Mouse (Mus musculus) CH12.LX (cell line): Measurements from ENCODE around the gene Cx3cr1. TPM values are rescaled to one million over a fixed set of nuclear protein-coding genes. Genes with fewer than 3 reads are reported as not detected.
A peak's percentile ranks its signal among the peaks of the same experiment; 100 is the strongest.

Experiments
- DNase-seq: peaks from one replicate; pipeline ENCODE4 v3.0.0-alpha.2; 2013; ENCODE audit errors: extremely low read depth
- H3K27ac ChIP-seq: 2 replicates; pipeline ENCODE4 v1.5.1; 2012; ENCODE audit warnings: low read depth, mild to moderate bottlenecking, control low read depth, moderate library complexity; ENCODE audit not compliant: insufficient read depth
- H3K27me3 ChIP-seq: replicated peaks from 2 replicates; pipeline ENCODE3; 2012; ENCODE audit warnings: inconsistent platforms
- H3K36me3 ChIP-seq, 2 experiments: replicated peaks in 1 of 2; 2 replicates each; pipeline versions ENCODE3 to v1.6.1; 2012; ENCODE audit warnings: inconsistent platforms in 1 of 2, low read length in 1 of 2, mild to moderate bottlenecking in 1 of 2, mixed read lengths in 1 of 2, moderate library complexity in 1 of 2; ENCODE audit not compliant: control insufficient read depth in 1 of 2, insufficient read depth in 1 of 2
- H3K4me1 ChIP-seq, 2 experiments: 2 replicates each; pipeline ENCODE4 v1.6.1; 2012; ENCODE audit warnings: inconsistent platforms in 1 of 2, moderate library complexity in 1 of 2; ENCODE audit not compliant: insufficient read depth in 2 of 2, control insufficient read depth in 1 of 2
- H3K4me2 ChIP-seq: 2 replicates; pipeline ENCODE4 v1.6.1; 2012; ENCODE audit warnings: low read depth, mild to moderate bottlenecking, control low read depth; ENCODE audit not compliant: poor library complexity, insufficient read depth, severe bottlenecking
- H3K4me3 ChIP-seq, 3 experiments: fragments of 150-350 bp in 1 of 3; sonication (generic) in 1 of 3; replicated peaks in 1 of 3; 2 replicates each; pipeline versions ENCODE3 to v1.5.1; 2011 to 2012; ENCODE audit warnings: low read depth in 2 of 3, low read length in 2 of 3, mild to moderate bottlenecking in 2 of 3, moderate library complexity in 2 of 3, control low read depth in 1 of 3, improper control_type of control experiment in 1 of 3, inconsistent platforms in 1 of 3, mixed read lengths in 1 of 3; ENCODE audit not compliant: poor library complexity in 1 of 3
- H3K79me2 ChIP-seq: replicated peaks from 2 replicates; pipeline ENCODE4 v1.6.1; 2012; ENCODE audit warnings: mild to moderate bottlenecking, moderate library complexity; ENCODE audit not compliant: control insufficient read depth, poor library complexity, insufficient read depth, severe bottlenecking; ENCODE audit errors: extremely low read depth
- H3K9ac ChIP-seq: 2 replicates; pipeline ENCODE4 v1.6.1; 2012; ENCODE audit warnings: low read depth, mild to moderate bottlenecking, control low read depth, moderate library complexity; ENCODE audit not compliant: insufficient read depth
- H3K9me3 ChIP-seq: replicated peaks from 2 replicates; pipeline ENCODE3; 2012; ENCODE audit warnings: low read length, inconsistent platforms, mixed read lengths
- BHLHE40 ChIP-seq: IDR thresholded peaks from 2 replicates; pipeline ENCODE4 v1.6.1; 2011; ENCODE audit warnings: mild to moderate bottlenecking, low read depth, low read length, improper control_type of control experiment
- CHD1 ChIP-seq: IDR thresholded peaks from 2 replicates; pipeline ENCODE4 v1.6.1; 2012; ENCODE audit warnings: low read depth, low read length, improper control_type of control experiment, inconsistent platforms
- ETS1 ChIP-seq: conservative IDR thresholded peaks from 2 replicates; pipeline ENCODE4 v1.6.1; 2012; ENCODE audit warnings: low read depth, mild to moderate bottlenecking, inconsistent platforms, low read length, improper control_type of control experiment, moderate library complexity
- GABPA ChIP-seq: IDR thresholded peaks from 2 replicates; pipeline ENCODE4 v1.6.1; 2012; ENCODE audit warnings: low read depth, low read length, improper control_type of control experiment, inconsistent platforms; ENCODE audit not compliant: insufficient replicate concordance
- HCFC1 ChIP-seq: IDR thresholded peaks from 2 replicates; pipeline ENCODE4 v1.6.1; 2012; ENCODE audit warnings: low read depth, mild to moderate bottlenecking, inconsistent platforms, low read length, improper control_type of control experiment
- IRF4 ChIP-seq: IDR thresholded peaks from 2 replicates; pipeline ENCODE4 v1.6.1; 2014; ENCODE audit warnings: low read depth, mild to moderate bottlenecking, inconsistent platforms, low read length, improper control_type of control experiment
- JUN ChIP-seq: IDR thresholded peaks from 2 replicates; pipeline ENCODE4 v1.6.1; 2011; ENCODE audit warnings: low read depth, mild to moderate bottlenecking, low read length, improper control_type of control experiment, moderate library complexity; ENCODE audit not compliant: insufficient read depth
- MEF2A ChIP-seq: IDR thresholded peaks from 2 replicates; pipeline ENCODE4 v1.6.1; 2014; ENCODE audit warnings: low read depth, mild to moderate bottlenecking, inconsistent platforms, low read length, improper control_type of control experiment, borderline replicate concordance
- MXI1 ChIP-seq: IDR thresholded peaks from 2 replicates; pipeline ENCODE4 v1.6.1; 2011; ENCODE audit warnings: mild to moderate bottlenecking, low read depth, low read length, improper control_type of control experiment
- MYC ChIP-seq: IDR thresholded peaks from 2 replicates; pipeline ENCODE4 v1.6.1; 2011; ENCODE audit warnings: low read depth, mild to moderate bottlenecking, improper control_type of control experiment, low read length
- POLR2AphosphoS2 ChIP-seq: IDR thresholded peaks from 2 replicates; pipeline ENCODE4 v1.6.1; 2011; ENCODE audit warnings: low read depth, low read length, improper control_type of control experiment
- RCOR1 ChIP-seq: conservative IDR thresholded peaks from 2 replicates; pipeline ENCODE4 v1.6.1; 2012; ENCODE audit warnings: low read depth, mild to moderate bottlenecking, inconsistent platforms, low read length, improper control_type of control experiment
- SIN3A ChIP-seq: IDR thresholded peaks from 2 replicates; pipeline ENCODE4 v1.6.1; 2012; ENCODE audit warnings: low read length, improper control_type of control experiment, inconsistent platforms
- SMC3 ChIP-seq: IDR thresholded peaks from 2 replicates; pipeline ENCODE4 v1.6.1; 2011; ENCODE audit warnings: low read depth, low read length, improper control_type of control experiment
- TBP ChIP-seq: conservative IDR thresholded peaks from 2 replicates; pipeline ENCODE4 v1.6.1; 2011; ENCODE audit warnings: low read depth, low read length, improper control_type of control experiment
- TCF12 ChIP-seq: IDR thresholded peaks from 2 replicates; pipeline ENCODE4 v1.6.1; 2014; ENCODE audit warnings: low read depth, mild to moderate bottlenecking, inconsistent platforms, low read length, improper control_type of control experiment
- UBTF ChIP-seq: IDR thresholded peaks from 2 replicates; pipeline ENCODE4 v1.6.1; 2012; ENCODE audit warnings: low read depth, mild to moderate bottlenecking, inconsistent platforms, low read length, improper control_type of control experiment, moderate library complexity
- USF2 ChIP-seq: conservative IDR thresholded peaks from 2 replicates; pipeline ENCODE4 v1.6.1; 2011; ENCODE audit warnings: low read depth, low read length, improper control_type of control experiment
- ZKSCAN1 ChIP-seq: IDR thresholded peaks from 2 replicates; pipeline ENCODE4 v1.6.1; 2012; ENCODE audit warnings: low read depth, inconsistent platforms, low read length, improper control_type of control experiment, borderline replicate concordance
- ZMIZ1 ChIP-seq: IDR thresholded peaks from 2 replicates; pipeline ENCODE4 v1.6.1; 2012; ENCODE audit warnings: low read depth, mild to moderate bottlenecking, inconsistent platforms, low read length, improper control_type of control experiment
- ZNF384 ChIP-seq: IDR thresholded peaks from 2 replicates; pipeline ENCODE4 v1.6.1; 2012; ENCODE audit warnings: low read depth, low read length, improper control_type of control experiment, inconsistent platforms
- dilution Hi-C: fragments of 300-500 bp; cut with MboI; formaldehyde crosslinking; loops from 2 replicates; pipeline ENCODE4 v1.14.3; 2020; ENCODE audit warnings: low sequenced_read_pairs; ENCODE audit not compliant: extremely low pct_unique_long_range_greater_than_20kb, extremely low pct_ligation_motif_present
- in situ Hi-C: fragments of 300-500 bp; cut with MboI; formaldehyde crosslinking; loops from 3 replicates; pipeline ENCODE4 v1.14.3; 2019; ENCODE audit warnings: low sequenced_read_pairs, low pct_ligation_motif_present, low pct_unique_long_range_greater_than_20kb, mixed read lengths
- polyA plus RNA-seq: library from polyadenylated mRNA; unstranded; fragments of >175 nt; gene quantifications from 2 replicates; pipeline ENCODE4 v1.2.1, GENCODE M21; 2012; ENCODE audit warnings: low read depth; ENCODE audit not compliant: insufficient read length
- total RNA-seq, 2 experiments: library from RNA; depleted of rRNA; stranded (reverse); fragments of 300-350 nt in 1 of 2; fragments of >200 nt in 1 of 2; gene quantifications; 2 replicates each; pipeline ENCODE4 v1.2.3; 2012 to 2014

Cx3cr1 gene
- total and polyA plus RNA-seq, 3 experiments, result 0.06 TPM; not detected in 2

GRCm38 (mm10) chr9:119985881-119986574, 83.7 kb downstream of the Cx3cr1 start:
- no peak for TF ChIP-seq ZNF384
- no peak for TF ChIP-seq ZMIZ1
- TF ChIP-seq USF2, result no peak
- no peak for TF ChIP-seq TBP
- TF ChIP-seq HCFC1, result no peak
- no peak for TF ChIP-seq MEF2A
- Histone ChIP-seq H3K9ac (no peak overlapping the region), H3K79me2 (peaks cover 3% of the 10 kb centered on the region), H3K4me3 (no peak overlapping the region), H3K4me2 (no peak overlapping the region), H3K9me3 (no peaks in the 10 kb centered on the region), H3K27ac (no peak overlapping the region), H3K27me3 (peaks cover 6% of the 10 kb centered on the region), H3K36me3 (no peaks in the 10 kb centered on the region), H3K4me1 (peaks cover 5 to 37% of the 10 kb centered on the region in 2 experiments; a peak in 3 of 4 replicates)
- in situ Hi-C loops, result no loop called here
- DNase-seq, result no peak
- dilution Hi-C loops, result no loop called here

DNA sequence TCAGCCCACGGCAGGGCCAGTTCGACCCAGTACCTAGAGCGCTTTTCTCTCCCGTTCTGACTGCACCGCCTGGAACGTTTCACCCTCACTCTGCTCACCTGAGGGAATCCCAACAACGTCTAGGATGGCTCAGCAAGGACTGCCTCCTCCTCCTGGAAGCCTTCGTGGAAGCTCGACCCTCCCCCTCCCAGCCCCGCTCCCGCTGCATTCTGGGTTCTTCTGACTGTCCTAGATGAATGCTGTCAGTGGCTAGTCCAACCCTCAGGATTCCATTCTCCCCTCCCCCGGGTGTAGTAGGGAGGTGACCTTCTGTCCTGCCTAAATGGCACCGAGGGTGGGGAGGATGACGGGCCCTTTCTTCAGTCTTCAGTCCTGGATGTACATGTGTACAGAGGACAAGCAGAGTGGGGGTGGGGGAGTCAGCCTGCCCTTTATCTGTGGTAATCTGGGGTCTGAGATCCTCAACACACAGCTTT, 85.1 kb downstream of the Cx3cr1 start, which contains the start of gene Csrnp1:
TSS of gene Csrnp1 (minus strand) at position 123 of the 476 bp plus-strand sequence.
- TF ChIP-seq ETS1 (no peak), ZKSCAN1 (no peak), MXI1 (no peak), TBP (no peak), HCFC1 (no peak), CHD1 (no peak), SMC3 (no peak), BHLHE40 (no peak), GABPA (no peak), TCF12 (no peak), POLR2AphosphoS2 (no peak), UBTF (no peak), JUN (no peak), RCOR1 (no peak), IRF4 (no peak), ZNF384 (no peak), SIN3A (no peak), USF2 (no peak), MYC (no peak), ZMIZ1 (no peak)
- peaks cover 13 to 50% of the 10 kb centered on the region in 2 experiments for H3K4me1 ChIP-seq
- H3K27me3 ChIP-seq, result peaks cover 6% of the 10 kb centered on the region
- dilution Hi-C loops, result no loop called here
- no peaks in the 10 kb centered on the region for H3K36me3 ChIP-seq
- peaks cover 17% of the 10 kb centered on the region for H3K79me2 ChIP-seq
- H3K4me2 ChIP-seq, result peak within 1 kb of the TSS; percentile 89
- in situ Hi-C loops, result no loop called here
- H3K4me3 ChIP-seq, result peak within 1 kb of the TSS; percentile 73 to 90 (median 79)
- H3K27ac ChIP-seq, result peak within 1 kb of the TSS; percentile 48
- H3K9me3 ChIP-seq, result no peaks in the 10 kb centered on the region
- H3K9ac ChIP-seq, result peak within 1 kb of the TSS; percentile 46; the same call in 1 of the 2 replicates
- no peak for DNase-seq
